Mouse (Mus musculus) forebrain, embryonic 15.5 days (tissue): ENCODE data around the gene Ccdc61. TPM values are rescaled to one million over a fixed set of nuclear protein-coding genes. Genes with fewer than 3 reads are reported as not detected.

ENCODE experiments used
- polyA plus RNA-seq: library from polyadenylated mRNA; unstranded; fragments of >200 nt; fragmentation: Nextera tagmentation; extraction: Ambion mirVana; gene quantifications from 2 replicates; pipeline ENCODE4 v1.2.1, GENCODE M21; 2015

The Ccdc61 gene
- polyA plus RNA-seq, 1 experiment from 2014 or later, result 26.5 TPM

Other genes starting within 250 kb of the Ccdc61 start
- not detected in 2 replicates for gene Psg20, start 224.2 kb downstream of the Ccdc61 start, polyA plus RNA-seq
- not detected in 2 replicates for gene Psg22, start 192.3 kb downstream of the Ccdc61 start, polyA plus RNA-seq
- not detected in 2 replicates for gene Psg19, start 111.9 kb downstream of the Ccdc61 start, polyA plus RNA-seq
- not detected in 2 replicates for gene Psg17, start 88.8 kb downstream of the Ccdc61 start, polyA plus RNA-seq
- gene Mill2, start 70.4 kb downstream of the Ccdc61 start, polyA plus RNA-seq, result 0.13 and 0.29 TPM in 2 replicates
- 18.2 and 19.2 TPM in 2 replicates for gene Pglyrp1, start 39.1 kb downstream of the Ccdc61 start, polyA plus RNA-seq
- gene Nova2, start 15.5 kb upstream of the Ccdc61 start, polyA plus RNA-seq, result 17.6 and 18.0 TPM in 2 replicates
- gene Nanos2, start 77.0 kb upstream of the Ccdc61 start, polyA plus RNA-seq, result 0.60 and 1.2 TPM in 2 replicates
- 4.4 and 5.5 TPM in 2 replicates for gene Mypop, start 80.8 kb upstream of the Ccdc61 start, polyA plus RNA-seq
- 35.4 and 36.7 TPM in 2 replicates for gene Irf2bp1, start 93.6 kb upstream of the Ccdc61 start, polyA plus RNA-seq
- 0.18 TPM in 1 of 2 replicates, not detected in the other for gene Foxa3, start 113.1 kb upstream of the Ccdc61 start, polyA plus RNA-seq
- gene Sympk, start 114.0 kb upstream of the Ccdc61 start, polyA plus RNA-seq, result 34.8 and 35.4 TPM in 2 replicates
- not detected in 2 replicates for gene Rsph6a, start 144.3 kb upstream of the Ccdc61 start, polyA plus RNA-seq
- gene Dmwd, start 165.8 kb upstream of the Ccdc61 start, polyA plus RNA-seq, result 32.0 and 35.1 TPM in 2 replicates
- gene Dmpk, start 173.4 kb upstream of the Ccdc61 start, polyA plus RNA-seq, result 8.8 and 11.2 TPM in 2 replicates
- gene Six5, start 184.2 kb upstream of the Ccdc61 start, polyA plus RNA-seq, result 2.3 and 2.4 TPM in 2 replicates
- 3.6 and 3.8 TPM in 2 replicates for gene Gm4969, start 208.0 kb upstream of the Ccdc61 start, polyA plus RNA-seq
- 23.4 and 25.4 TPM in 2 replicates for gene Fbxo46, start 209.4 kb upstream of the Ccdc61 start, polyA plus RNA-seq
- gene Qpctl, start 238.9 kb upstream of the Ccdc61 start, polyA plus RNA-seq, result 18.7 and 19.4 TPM in 2 replicates
- gene Snrpd2, start 239.3 kb upstream of the Ccdc61 start, polyA plus RNA-seq, result 135 and 143 TPM in 2 replicates